Mouse (Mus musculus) lung, adult 2 months (tissue): ENCODE data around the gene Def6. TPM values are rescaled to one million over a fixed set of nuclear protein-coding genes. Genes with fewer than 3 reads are reported as not detected.

Experiments
- DNase-seq: peaks from one replicate; pipeline ENCODE4 v3.0.0; 2022
- H3K4me1 ChIP-seq: fragments of 200-500 bp; 2 replicates; pipeline ENCODE4 v1.6.1; 2011; ENCODE audit warnings: low read length; ENCODE audit not compliant: control insufficient read depth, insufficient read depth
- H3K4me3 ChIP-seq: fragments of 200-500 bp; replicated peaks from 2 replicates; pipeline ENCODE3; 2011; ENCODE audit warnings: low read depth, mild to moderate bottlenecking, control low read depth, low read length; ENCODE audit errors: extremely low read depth
- CTCF ChIP-seq: fragments of 200-500 bp; IDR thresholded peaks from 2 replicates; pipeline ENCODE4 v1.5.1; 2011; ENCODE audit warnings: mild to moderate bottlenecking, low read length, control low read depth; ENCODE audit not compliant: insufficient read depth
- POLR2A ChIP-seq: fragments of 200-500 bp; IDR thresholded peaks from 2 replicates; pipeline ENCODE4 v1.6.1; 2011; ENCODE audit warnings: low read depth, mild to moderate bottlenecking, control low read depth, low read length, borderline replicate concordance; ENCODE audit errors: extremely low read depth
- WGBS: fragments of 180-500 bp; shearing (Covaris S2); methylation state at CpG from one replicate; pipeline ENCODE4 v1.1.7; 2018; 5-methylcytosine and 5-hydroxymethylcytosine counted together
- polyA plus RNA-seq: library from polyadenylated mRNA; depleted of rRNA; stranded (reverse); fragments of >200 nt; gene quantifications from 2 replicates; pipeline ENCODE4 v1.2.3, GENCODE M21; 2012

Gene Def6
- polyA plus RNA-seq, 1 experiment, result 22.0 TPM

GRCm38 (mm10) chr17:28180331-28180730 is 27.2 kb upstream of the Def6 start:
- no peak for DNase-seq
- TF ChIP-seq CTCF, result no peak
- TF ChIP-seq POLR2A, result no peak
- Histone ChIP-seq H3K4me1 (peaks cover 10% of the 10 kb centered on the region), H3K4me3 (no peak overlapping the region)
- WGBS, result 53% methylated on average over 4 of the region's 4 CpGs

- Histone ChIP-seq H3K4me1 (peaks cover 10% of the 10 kb centered on the region), H3K4me3 (no peak overlapping the region)
- WGBS, result 75% methylated on average over 15 of the region's 15 CpGs
- no peak for TF ChIP-seq POLR2A
- no peak for TF ChIP-seq CTCF
- DNase-seq, result no peak
Measured at GRCm38 (mm10) chr17:28180783-28181544, 26.6 kb upstream of the Def6 start.

- DNase-seq, result no peak
- Histone ChIP-seq H3K4me3 (no peak overlapping the region), H3K4me1 (peaks cover 5% of the 10 kb centered on the region; the same call in 1 of the 2 replicates)
- TF ChIP-seq CTCF, result no peak
- no peak for TF ChIP-seq POLR2A
- 65% methylated on average over 7 of the region's 7 CpGs for WGBS
Measured at GRCm38 (mm10) chr17:28184971-28185638, 22.5 kb upstream of the Def6 start.

- Histone ChIP-seq H3K4me3 (no peak overlapping the region), H3K4me1 (peaks cover 5% of the 10 kb centered on the region; the same call in 1 of the 2 replicates)
- no peak for DNase-seq
- TF ChIP-seq CTCF (no peak), POLR2A (no peak)
- WGBS, result 89% methylated on average over 5 of the region's 5 CpGs
Measured at GRCm38 (mm10) chr17:28188313-28188712, 19.3 kb upstream of the Def6 start.

- TF ChIP-seq POLR2A (no peak), CTCF (no peak)
- Histone ChIP-seq H3K4me1 (no peaks in the 10 kb centered on the region), H3K4me3 (no peak overlapping the region)
- WGBS, result 29% methylated on average over 1 of the region's 1 CpGs
- no peak for DNase-seq
Measured at GRCm38 (mm10) chr17:28192754-28193153, 14.8 kb upstream of the Def6 start.

- 82% methylated on average over 3 of the region's 3 CpGs for WGBS
- Histone ChIP-seq H3K4me3 (no peak overlapping the region), H3K4me1 (no peaks in the 10 kb centered on the region)
- TF ChIP-seq CTCF, result no peak
- TF ChIP-seq POLR2A, result no peak
- no peak for DNase-seq
Measured at GRCm38 (mm10) chr17:28193559-28193958, 14.0 kb upstream of the Def6 start.

GRCm38 (mm10) chr17:28195033-28195432 is 12.5 kb upstream of the Def6 start:
- Histone ChIP-seq H3K4me3 (no peak overlapping the region), H3K4me1 (no peaks in the 10 kb centered on the region)
- 94% methylated on average over 10 of the region's 10 CpGs for WGBS
- TF ChIP-seq CTCF, result no peak
- TF ChIP-seq POLR2A, result no peak
- DNase-seq, result no peak

- WGBS, result 61% methylated on average over 18 of the region's 18 CpGs
- DNase-seq, result no peak
- H3K4me3 ChIP-seq, result no peak overlapping the region
- TF ChIP-seq POLR2A (no peak), CTCF (no peak)
- no peaks in the 10 kb centered on the region for H3K4me1 ChIP-seq
Measured at GRCm38 (mm10) chr17:28197646-28198045, 9.9 kb upstream of the Def6 start.

- WGBS, result 77% methylated on average over 14 of the region's 14 CpGs
- Histone ChIP-seq H3K4me1 (no peaks in the 10 kb centered on the region), H3K4me3 (no peak overlapping the region)
- TF ChIP-seq CTCF (no peak), POLR2A (no peak)
- no peak for DNase-seq
Measured at GRCm38 (mm10) chr17:28201982-28202381, 5.6 kb upstream of the Def6 start.
